Mouse (Mus musculus) adrenal gland, adult (tissue): ENCODE measurements around the gene Lyrm7.
A peak's percentile ranks its signal among the peaks of the same experiment; 100 is the strongest.

Experiments
- DNase-seq, 2 experiments: peaks; one replicate each; pipeline ENCODE4 v3.0.0; 2022 to 2023; ENCODE audit warnings: low spot score in 1 of 2; ENCODE audit not compliant: inconsistent age in 2 of 2

The Lyrm7 gene

GRCm38 (mm10) chr11:54805196-54805595 lies 55.5 kb downstream of the Lyrm7 start:
- peak in 1 of 2 experiments; percentile 55 for DNase-seq

GRCm38 (mm10) chr11:54802621-54803020 lies 58.1 kb downstream of the Lyrm7 start:
- DNase-seq: no peak

- peak; percentile 50 to 76 for DNase-seq
These were observed 58.7 kb downstream of the Lyrm7 start for GRCm38 (mm10) chr11:54801791-54802558.

GRCm38 (mm10) chr11:54796551-54796950 lies 64.2 kb downstream of the Lyrm7 start:
- no peak for DNase-seq

- no peak for DNase-seq
These were observed 66.0 kb downstream of the Lyrm7 start for GRCm38 (mm10) chr11:54794678-54795077.

- no peak for DNase-seq
These were observed 67.5 kb downstream of the Lyrm7 start for GRCm38 (mm10) chr11:54793173-54793572.

GRCm38 (mm10) chr11:54791458-54791857 lies 69.3 kb downstream of the Lyrm7 start:
- DNase-seq: no peak

- DNase-seq: peak; percentile 97 to 99
These were observed 72.9 kb downstream of the Lyrm7 start, which contains the start of gene Cdc42se2 for GRCm38 (mm10) chr11:54787488-54788474. TSS of gene Cdc42se2 (minus strand) at chr11:54787675.

GRCm38 (mm10) chr11:54786858-54787487 lies 73.7 kb downstream of the Lyrm7 start:
- DNase-seq: peak; percentile 72 to 91

- DNase-seq: no peak
These were observed 75.2 kb downstream of the Lyrm7 start for GRCm38 (mm10) chr11:54785566-54785965.

- DNase-seq: no peak
These were observed 76.3 kb downstream of the Lyrm7 start for GRCm38 (mm10) chr11:54784436-54784835.

GRCm38 (mm10) chr11:54782253-54782652 lies 78.5 kb downstream of the Lyrm7 start:
- no peak for DNase-seq

- no peak for DNase-seq
These were observed 80.8 kb downstream of the Lyrm7 start for GRCm38 (mm10) chr11:54779946-54780345.

- peak; percentile 39 to 55 for DNase-seq
These were observed 82.4 kb downstream of the Lyrm7 start for GRCm38 (mm10) chr11:54778131-54778844.

GRCm38 (mm10) chr11:54777387-54778130 lies 83.2 kb downstream of the Lyrm7 start:
- no peak for DNase-seq
